Mouse (Mus musculus) intestine, embryonic 15.5 days (tissue): ENCODE results near the gene Ndufa6. TPM values are rescaled to one million over a fixed set of nuclear protein-coding genes. Genes with fewer than 3 reads are reported as not detected.
"Not testable (repeated sequence)": the region's sequence is repeated elsewhere in the genome, so short reads cannot be mapped to it uniquely, and the experiment has no call there.

Source experiments
- ATAC-seq: fragments of 200-750 bp; cut with Nextera tagmentation; 2 replicates; pipeline ENCODE4 v1.8.0; 2017; ENCODE audit warnings: moderate TSS enrichment, moderate library complexity
- H3K27ac ChIP-seq: fragments of 300-500 bp; sonication (generic); 2 replicates; pipeline ENCODE4 v1.5.1; 2015; ENCODE audit warnings: mild to moderate bottlenecking, inconsistent platforms
- H3K27me3 ChIP-seq: fragments of 300-500 bp; sonication (generic); replicated peaks from 2 replicates; pipeline ENCODE4 v1.6.1; 2015; ENCODE audit warnings: inconsistent platforms
- H3K36me3 ChIP-seq: fragments of 300-500 bp; sonication (generic); 2 replicates; pipeline ENCODE4 v1.6.1; 2015; ENCODE audit warnings: inconsistent platforms
- H3K4me1 ChIP-seq: fragments of 300-500 bp; sonication (generic); replicated peaks from 2 replicates; pipeline ENCODE4 v1.6.1; 2015; ENCODE audit warnings: inconsistent platforms
- H3K4me2 ChIP-seq: fragments of 300-500 bp; sonication (generic); replicated peaks from 2 replicates; pipeline ENCODE4 v1.6.1; 2015; ENCODE audit warnings: mild to moderate bottlenecking, inconsistent platforms
- H3K4me3 ChIP-seq: fragments of 300-500 bp; sonication (generic); replicated peaks from 2 replicates; pipeline ENCODE4 v1.5.1; 2015; ENCODE audit warnings: inconsistent platforms
- H3K9ac ChIP-seq: fragments of 300-500 bp; sonication (generic); 2 replicates; pipeline ENCODE4 v1.6.1; 2015; ENCODE audit warnings: inconsistent platforms
- H3K9me3 ChIP-seq: fragments of 300-500 bp; sonication (generic); 2 replicates; pipeline ENCODE4 v1.6.1; 2016; ENCODE audit warnings: inconsistent platforms
- WGBS: fragments of 180-500 bp; shearing (Covaris S2); methylation state at CpG from one replicate; pipeline ENCODE4 v1.1.7; 2015; 5-methylcytosine and 5-hydroxymethylcytosine counted together
- polyA plus RNA-seq: library from polyadenylated mRNA; unstranded; fragments of >200 nt; fragmentation: Nextera tagmentation; extraction: Ambion mirVana; gene quantifications from 2 replicates; pipeline ENCODE4 v1.2.1, GENCODE M21; 2015

Ndufa6 gene
- 502 and 513 TPM in 2 replicates for polyA plus RNA-seq

DNA sequence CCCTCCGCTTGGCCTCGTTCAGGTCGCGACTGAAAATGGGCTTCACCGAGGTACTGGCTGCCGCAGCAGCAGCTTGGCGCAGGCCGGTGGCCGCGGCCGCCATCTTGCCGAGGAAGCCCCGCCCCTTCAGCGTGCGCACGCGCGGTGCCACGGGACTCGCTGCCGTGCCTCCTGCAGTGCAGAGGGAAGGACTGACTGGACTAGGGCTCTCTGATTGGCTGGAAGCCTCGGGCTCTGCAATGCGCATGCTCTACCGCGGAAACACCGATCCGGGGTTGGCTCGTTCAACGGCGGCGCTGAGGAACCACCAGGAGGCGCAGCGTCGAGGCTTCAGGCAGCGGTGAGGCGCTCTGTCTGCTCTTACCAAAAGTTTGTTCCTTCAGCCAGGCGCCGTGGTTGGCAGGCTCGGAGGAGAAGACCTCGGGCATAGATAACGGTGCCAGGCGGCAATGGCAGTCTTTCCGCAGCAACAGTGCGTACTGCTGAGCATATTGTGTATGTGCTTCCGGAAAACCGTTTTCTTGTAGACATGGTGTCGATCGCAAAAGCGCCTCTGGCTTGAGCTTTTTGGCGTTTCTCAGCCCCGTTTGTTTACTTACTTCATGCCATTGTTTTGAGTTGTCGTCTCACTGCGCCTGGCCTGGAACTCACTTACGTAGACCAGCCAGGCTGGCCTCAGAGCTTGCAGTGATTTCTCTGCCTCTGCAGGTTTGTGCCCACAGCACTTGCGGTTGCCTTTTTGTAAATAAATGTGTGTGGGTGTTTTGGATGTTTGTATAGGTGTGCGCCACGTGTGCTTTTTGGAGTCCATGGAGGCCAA, at the start of gene Ndufa6:
TSS of gene Ndufa6 (minus strand) at position 197 of the 820 bp plus-strand sequence.
- no peaks in the 10 kb centered on the region for H3K27me3 ChIP-seq
- peak within 1 kb of the TSS; percentile 97 for H3K9ac ChIP-seq
- WGBS, result 1% methylated on average over 57 of the region's 57 CpGs
- H3K27ac ChIP-seq, result peak within 1 kb of the TSS; percentile 86
- no peaks in the 10 kb centered on the region for H3K9me3 ChIP-seq
- H3K4me2 ChIP-seq, result peak within 1 kb of the TSS; percentile 75
- H3K36me3 ChIP-seq, result peaks cover 16% of the 10 kb centered on the region
- H3K4me3 ChIP-seq, result peak within 1 kb of the TSS; percentile 80
- ATAC-seq, result peak; percentile 98
- peaks cover 28% of the 10 kb centered on the region for H3K4me1 ChIP-seq

DNA sequence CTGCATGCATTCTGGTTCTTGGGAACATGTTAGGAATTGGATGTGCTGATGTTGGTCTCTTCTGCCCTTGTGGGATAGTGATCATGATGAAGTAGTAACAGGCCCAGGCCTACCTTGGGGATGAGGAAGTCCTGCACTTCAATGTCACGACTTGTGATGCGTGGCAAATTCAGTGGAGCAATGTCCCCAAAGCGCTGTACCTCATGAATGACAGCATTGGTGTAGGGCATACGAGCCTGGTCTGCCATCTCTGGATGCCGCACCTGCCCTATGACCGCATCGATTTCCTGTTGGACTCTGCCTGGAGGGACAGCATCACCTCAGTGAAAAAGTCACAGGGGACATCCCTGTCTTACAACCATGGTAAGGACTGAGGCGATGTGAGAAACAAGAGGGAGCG, 49.5 kb upstream of the Ndufa6 start:
- Histone ChIP-seq H3K36me3 (no peaks in the 10 kb centered on the region), H3K27ac (no peak overlapping the region), H3K27me3 (no peaks in the 10 kb centered on the region), H3K9ac (no peak overlapping the region), H3K9me3 (no peaks in the 10 kb centered on the region), H3K4me3 (no peak overlapping the region), H3K4me2 (no peak overlapping the region), H3K4me1 (no peaks in the 10 kb centered on the region)
- no peak for ATAC-seq
- WGBS, result 93% methylated on average over 9 of the region's 9 CpGs

DNA sequence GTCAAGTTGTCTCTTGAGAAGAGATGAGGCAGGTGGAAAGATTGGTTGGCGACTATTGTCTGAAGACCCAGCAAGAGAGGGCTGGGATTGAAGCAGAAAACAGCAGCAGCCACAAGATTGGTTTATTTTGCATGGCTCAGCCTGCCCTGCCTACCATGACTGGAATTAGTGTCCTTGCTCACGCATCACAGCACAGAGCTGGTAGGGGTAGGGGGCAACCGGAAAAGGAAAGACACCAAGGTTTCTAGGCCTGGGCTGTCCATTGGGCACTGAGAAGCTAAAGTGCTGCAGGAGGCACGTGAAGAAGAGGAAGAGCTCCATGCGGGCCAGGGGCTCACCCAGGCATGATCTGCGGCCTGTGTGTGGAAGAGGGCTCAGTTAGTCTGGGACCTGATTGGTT, 48.6 kb upstream of the Ndufa6 start:
- no peak overlapping the region for H3K4me2 ChIP-seq
- H3K27me3 ChIP-seq, result no peaks in the 10 kb centered on the region
- no peaks in the 10 kb centered on the region for H3K4me1 ChIP-seq
- no peak for ATAC-seq
- H3K9me3 ChIP-seq, result no peaks in the 10 kb centered on the region
- H3K36me3 ChIP-seq, result no peaks in the 10 kb centered on the region
- H3K9ac ChIP-seq, result no peak overlapping the region
- WGBS, result 84% methylated on average over 6 of the region's 6 CpGs
- no peak overlapping the region for H3K4me3 ChIP-seq
- no peak overlapping the region for H3K27ac ChIP-seq

DNA sequence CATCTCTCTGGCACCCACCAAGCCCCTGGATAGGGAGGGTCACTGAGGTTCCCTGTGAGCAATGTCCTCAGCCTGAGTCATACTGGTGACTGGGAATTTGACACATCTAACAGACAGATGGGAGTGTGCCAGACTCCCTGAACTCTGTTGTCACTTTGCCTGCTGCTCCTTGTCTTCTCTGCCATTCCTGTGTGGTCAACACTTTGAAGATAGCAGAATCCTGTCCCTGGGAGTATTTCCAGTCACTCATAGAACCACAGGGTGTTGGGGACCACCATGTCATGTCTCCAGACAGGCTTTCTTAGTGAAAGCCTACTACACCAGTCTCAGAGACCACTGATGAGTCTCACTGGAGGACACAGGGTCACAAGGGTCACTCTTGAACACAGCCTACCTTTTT, 48.0 kb upstream of the Ndufa6 start:
- Histone ChIP-seq H3K4me2 (no peak overlapping the region), H3K9ac (no peak overlapping the region), H3K27ac (no peak overlapping the region), H3K27me3 (no peaks in the 10 kb centered on the region), H3K4me1 (no peaks in the 10 kb centered on the region), H3K4me3 (no peak overlapping the region), H3K36me3 (no peaks in the 10 kb centered on the region), H3K9me3 (no peaks in the 10 kb centered on the region)
- no peak for ATAC-seq

DNA sequence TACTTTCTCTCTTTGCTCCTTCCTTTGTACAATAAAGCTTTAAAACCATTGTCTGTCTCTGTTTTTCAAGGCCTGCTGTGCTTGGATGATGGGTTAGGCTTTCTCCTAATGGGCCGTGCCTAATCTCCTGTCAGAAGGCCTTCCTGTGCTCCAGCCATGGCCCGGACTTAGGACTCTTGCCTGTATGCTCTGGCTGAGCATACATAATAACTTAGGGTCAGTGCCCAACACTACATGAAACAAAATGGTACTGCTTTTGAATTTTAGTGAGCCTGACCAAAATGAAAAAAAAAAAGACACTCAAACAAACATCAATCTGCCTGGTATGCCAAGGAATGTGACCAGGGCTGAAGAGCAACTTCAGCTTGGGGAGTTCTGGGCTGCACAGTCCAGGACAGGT, 47.4 kb upstream of the Ndufa6 start:
- Histone ChIP-seq H3K9me3 (no peaks in the 10 kb centered on the region), H3K9ac (no peak overlapping the region), H3K27me3 (no peaks in the 10 kb centered on the region), H3K4me2 (no peak overlapping the region), H3K4me3 (no peak overlapping the region), H3K36me3 (no peaks in the 10 kb centered on the region), H3K27ac (no peak overlapping the region), H3K4me1 (no peaks in the 10 kb centered on the region)
- WGBS, result 62% methylated on average over 2 of the region's 2 CpGs
- ATAC-seq, result no peak

DNA sequence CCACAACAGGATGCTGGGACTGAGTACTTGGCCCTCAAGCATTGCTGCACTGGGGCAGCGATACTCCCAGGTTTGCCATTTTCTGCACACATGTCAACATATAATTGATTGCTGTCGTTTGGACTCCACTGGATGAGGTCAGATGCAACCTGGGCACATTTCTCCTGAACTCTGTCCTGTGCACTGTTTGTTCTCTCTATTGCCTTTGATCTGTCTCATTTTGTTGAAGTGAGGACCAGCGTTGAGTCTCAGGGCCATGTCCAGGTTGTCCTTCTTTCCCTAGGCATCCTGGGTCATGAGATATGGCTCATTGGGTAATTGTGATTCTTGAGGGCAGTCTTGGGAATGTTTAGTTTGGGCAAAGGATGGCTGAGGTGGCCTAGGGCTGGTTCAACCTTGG, 41.8 kb upstream of the Ndufa6 start:
- not testable (repeated sequence) for H3K9me3 ChIP-seq, H3K9ac ChIP-seq, H3K36me3 ChIP-seq, H3K27ac ChIP-seq, H3K4me2 ChIP-seq, H3K4me1 ChIP-seq, H3K27me3 ChIP-seq, ATAC-seq, H3K4me3 ChIP-seq
- 62% methylated on average over 3 of the region's 3 CpGs for WGBS

DNA sequence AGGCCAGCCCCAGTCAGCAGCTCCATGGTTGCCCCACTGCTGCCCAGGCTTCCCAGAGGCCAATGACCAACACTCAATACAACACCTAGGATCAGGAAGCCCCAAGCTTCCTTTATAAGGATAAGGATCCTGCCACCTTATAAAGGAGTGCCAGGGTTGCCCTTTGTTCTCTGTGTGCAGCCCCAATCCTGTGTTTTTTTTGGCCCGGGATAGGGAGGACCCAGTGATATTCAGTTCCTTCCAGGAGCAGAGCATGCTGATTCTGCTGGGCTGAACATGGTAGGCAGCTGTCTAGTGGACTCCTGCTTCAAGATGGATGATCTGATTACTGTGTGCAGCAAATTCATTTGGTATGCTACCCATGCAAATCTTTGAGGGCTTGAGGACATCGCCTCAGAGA, 39.8 kb upstream of the Ndufa6 start, which contains the start of gene Cyp2d11:
TSS of gene Cyp2d11 (minus strand) at position 101 of the 400 bp plus-strand sequence.
- not testable (repeated sequence) for ATAC-seq, H3K9me3 ChIP-seq, H3K4me1 ChIP-seq, H3K4me3 ChIP-seq, H3K4me2 ChIP-seq, H3K27ac ChIP-seq, H3K27me3 ChIP-seq, H3K9ac ChIP-seq, H3K36me3 ChIP-seq
- WGBS, result 88% methylated on average over 2 of the region's 2 CpGs

DNA sequence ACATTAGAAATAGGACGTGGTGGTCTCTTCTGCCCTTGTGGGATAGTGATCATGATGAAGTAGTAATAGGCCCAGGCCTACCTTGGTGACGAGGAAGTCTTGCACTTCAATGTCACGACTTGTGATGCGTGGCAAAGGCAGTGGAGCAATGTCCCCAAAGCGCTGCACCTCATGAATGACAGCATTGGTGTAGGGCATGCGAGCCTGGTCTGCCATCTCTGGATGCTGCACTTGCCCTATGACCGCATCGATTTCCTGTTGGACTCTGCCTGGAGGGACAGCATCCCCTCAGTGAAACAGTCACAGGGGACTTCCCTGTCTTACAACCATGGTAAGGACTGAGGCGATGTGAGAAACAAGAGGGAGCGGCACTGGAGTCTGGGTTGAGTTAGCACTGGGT, 35.8 kb upstream of the Ndufa6 start:
- not testable (repeated sequence) for H3K9me3 ChIP-seq, H3K27me3 ChIP-seq, H3K4me1 ChIP-seq, H3K9ac ChIP-seq, H3K4me3 ChIP-seq, ATAC-seq, H3K36me3 ChIP-seq, H3K27ac ChIP-seq, H3K4me2 ChIP-seq
- WGBS, result 94% methylated on average over 10 of the region's 10 CpGs

DNA sequence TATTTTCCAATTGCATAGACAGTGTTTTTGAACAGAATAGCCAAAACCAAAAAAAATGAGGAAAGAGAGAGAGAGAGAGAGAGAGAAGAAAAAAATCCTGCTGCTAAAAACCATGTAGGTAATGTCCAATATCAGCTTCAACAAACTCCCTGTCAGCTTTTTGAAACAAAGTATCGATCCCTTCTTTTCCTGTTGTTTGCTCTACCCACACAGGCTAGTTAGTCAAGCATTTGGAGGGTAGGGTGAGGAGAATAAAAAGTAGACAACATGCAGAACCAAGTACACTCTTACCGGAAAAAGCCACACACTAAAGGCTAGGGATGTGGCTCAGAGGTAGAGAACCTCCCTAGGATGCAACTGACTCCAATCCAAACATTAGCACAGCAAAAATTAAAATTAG, 31.6 kb upstream of the Ndufa6 start:
- no peaks in the 10 kb centered on the region for H3K27me3 ChIP-seq
- H3K9me3 ChIP-seq, result no peaks in the 10 kb centered on the region
- no peaks in the 10 kb centered on the region for H3K36me3 ChIP-seq
- no peaks in the 10 kb centered on the region for H3K4me1 ChIP-seq
- 87% methylated on average over 2 of the region's 2 CpGs for WGBS
- no peak overlapping the region for H3K27ac ChIP-seq
- no peak overlapping the region for H3K4me3 ChIP-seq
- ATAC-seq, result no peak
- no peak overlapping the region for H3K9ac ChIP-seq
- H3K4me2 ChIP-seq, result no peak overlapping the region

DNA sequence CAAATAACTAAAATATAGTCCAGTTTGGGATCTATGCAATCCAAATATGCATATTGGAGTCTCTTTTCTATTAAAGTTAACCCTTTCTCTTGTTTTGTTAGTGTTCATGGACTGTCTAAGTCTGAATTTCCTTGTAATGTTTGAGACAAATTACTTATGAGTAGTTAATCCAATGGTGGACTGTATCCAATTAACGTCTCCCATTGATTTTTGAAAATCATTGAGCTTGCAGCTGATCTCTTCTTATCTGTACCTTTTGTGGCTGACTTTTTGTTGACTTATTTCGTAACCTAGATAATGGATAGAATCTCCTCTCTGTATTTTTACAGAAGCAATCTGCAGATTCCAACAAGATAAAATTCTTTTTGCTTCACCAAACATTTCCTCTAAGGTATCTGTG, 28.3 kb upstream of the Ndufa6 start:
- no peak overlapping the region for H3K4me3 ChIP-seq
- H3K4me2 ChIP-seq, result no peak overlapping the region
- H3K27me3 ChIP-seq, result no peaks in the 10 kb centered on the region
- no peak for ATAC-seq
- WGBS, result 86% methylated on average over 2 of the region's 2 CpGs
- H3K27ac ChIP-seq, result no peak overlapping the region
- H3K36me3 ChIP-seq, result no peaks in the 10 kb centered on the region
- H3K4me1 ChIP-seq, result peaks cover 16% of the 10 kb centered on the region
- H3K9me3 ChIP-seq, result no peaks in the 10 kb centered on the region
- no peak overlapping the region for H3K9ac ChIP-seq

DNA sequence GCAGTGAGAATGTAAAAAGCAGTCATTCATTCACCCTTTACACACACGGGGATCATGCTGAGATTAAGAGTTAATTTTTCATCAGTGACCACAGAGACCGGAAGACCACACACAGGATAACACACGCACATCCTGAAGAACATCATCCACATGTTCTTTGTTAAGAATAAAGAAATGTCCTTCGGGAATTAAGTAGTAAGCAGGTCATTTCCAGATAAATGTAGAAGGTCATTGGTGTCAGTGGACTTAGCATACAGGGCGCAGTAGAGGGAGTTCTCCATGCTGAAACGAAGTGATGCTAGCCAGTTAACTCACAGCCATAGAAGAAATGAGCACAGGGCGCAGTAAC, 26.6 kb upstream of the Ndufa6 start:
- no peak for ATAC-seq
- Histone ChIP-seq H3K27ac (peak overlapping the region; percentile 32; the same call in 1 of the 2 replicates), H3K4me3 (peak overlapping the region; percentile 45), H3K36me3 (no peaks in the 10 kb centered on the region), H3K9me3 (no peaks in the 10 kb centered on the region), H3K4me2 (peak overlapping the region; percentile 86), H3K27me3 (no peaks in the 10 kb centered on the region), H3K4me1 (peaks cover 18% of the 10 kb centered on the region), H3K9ac (peak overlapping the region; percentile 33; the same call in 1 of the 2 replicates)
- 30% methylated on average over 7 of the region's 7 CpGs for WGBS

DNA sequence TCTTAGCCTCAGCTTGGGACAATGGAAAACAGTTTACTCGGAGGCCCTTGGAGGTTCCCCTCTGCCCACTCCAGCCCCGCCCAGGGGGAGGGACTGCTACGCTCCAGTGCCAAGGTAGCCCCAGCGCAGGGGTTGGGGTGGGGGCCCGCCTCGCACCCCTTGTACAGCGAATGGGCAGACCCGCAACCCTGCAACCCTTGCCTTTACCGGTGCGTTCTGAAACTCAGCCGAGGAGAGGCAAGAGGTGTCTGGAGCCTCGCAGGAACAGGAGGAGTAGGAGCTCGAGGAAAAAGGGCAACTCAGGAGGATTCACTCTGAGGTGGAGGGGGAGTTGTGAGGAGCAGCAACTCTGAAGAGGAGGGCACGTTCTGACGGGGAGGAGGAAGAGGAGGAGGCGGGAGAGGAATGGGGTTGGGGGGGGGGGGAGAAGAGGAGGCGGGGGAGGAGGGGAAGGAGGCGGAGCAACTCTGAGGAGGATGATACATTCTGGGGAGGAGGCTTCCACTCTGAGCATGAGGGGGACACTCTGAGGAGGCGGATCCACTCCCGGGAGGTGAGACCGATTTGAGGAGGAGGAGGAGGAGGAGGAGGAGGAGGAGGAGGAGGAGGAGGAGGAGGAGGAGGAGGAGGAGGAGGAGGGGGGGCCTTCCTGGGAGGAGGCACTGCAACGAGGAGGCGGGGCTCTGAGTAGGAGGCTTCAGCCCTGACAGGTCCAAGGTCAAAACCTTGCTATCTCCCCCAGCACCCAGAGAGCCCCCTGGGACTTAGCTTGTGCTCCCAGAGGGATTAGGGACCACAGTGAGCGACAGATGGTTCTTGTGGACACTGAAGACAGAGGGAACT, 26.0 kb upstream of the Ndufa6 start, which contains the start of gene Cyp2d22:
TSS of gene Cyp2d22 (minus strand) at position 390 of the 843 bp plus-strand sequence.
- Histone ChIP-seq H3K4me1 (peaks cover 18% of the 10 kb centered on the region), H3K4me3 (peak within 1 kb of the TSS; percentile 45), H3K27ac (peak within 1 kb of the TSS; percentile 86), H3K27me3 (no peaks in the 10 kb centered on the region), H3K9ac (peak within 1 kb of the TSS; percentile 52), H3K9me3 (no peaks in the 10 kb centered on the region), H3K36me3 (no peaks in the 10 kb centered on the region), H3K4me2 (peak within 1 kb of the TSS; percentile 86)
- 2% methylated on average over 18 of the region's 24 CpGs for WGBS
- peak; percentile 84 for ATAC-seq
